Mouse (Mus musculus) 3T3-L1 (cell line): ENCODE data around the gene Gm7075.
"Not testable (repeated sequence)": the region's sequence is repeated elsewhere in the genome, so short reads cannot be mapped to it uniquely, and the experiment has no call there.

Experiments
- DNase-seq: peaks from one replicate; pipeline ENCODE4 v3.0.0-alpha.2; 2015; ENCODE audit warnings: low read depth, low spot score

Gm7075 gene

DNA sequence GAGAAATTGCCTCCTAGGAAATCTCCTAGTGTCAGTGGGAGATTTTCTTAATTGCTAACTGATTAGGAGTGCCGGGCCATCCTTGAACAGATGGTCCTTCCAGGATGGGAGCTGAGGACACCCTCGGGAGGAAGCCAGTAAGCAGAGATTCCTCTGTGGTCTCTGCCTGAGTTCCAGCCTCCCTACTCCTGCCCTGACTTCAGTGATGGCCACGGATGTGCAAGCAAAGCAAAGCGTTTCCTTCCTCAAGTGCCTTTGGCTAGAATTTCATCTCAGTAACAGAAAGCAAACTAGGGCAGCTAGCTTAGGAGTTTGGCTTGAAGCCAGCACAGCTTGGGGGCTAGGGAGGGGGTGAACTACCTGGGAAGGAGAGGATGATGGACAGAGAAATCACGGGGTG lies 4.5 kb downstream of the Gm7075 start:
- no peak for DNase-seq

DNA sequence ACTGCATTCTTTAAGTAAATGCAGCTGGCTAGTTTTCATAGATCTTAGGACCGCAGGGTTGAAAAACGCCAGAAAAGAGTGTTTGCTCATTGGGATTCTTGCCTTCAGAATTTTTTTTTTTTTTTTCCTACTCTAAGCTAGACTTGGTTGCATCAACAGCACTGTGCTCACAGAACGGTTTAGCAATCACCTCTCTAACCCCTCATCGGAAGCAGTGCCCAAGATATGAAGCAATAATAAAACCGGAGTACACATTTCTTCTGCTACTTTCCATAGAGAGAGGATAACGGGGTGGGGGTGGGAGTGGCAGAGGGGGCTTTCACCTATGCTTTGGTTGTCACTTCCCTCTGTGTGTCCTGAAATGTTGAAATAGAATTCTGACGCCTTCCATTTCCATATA lies 5.7 kb downstream of the Gm7075 start:
- DNase-seq, result no peak

DNA sequence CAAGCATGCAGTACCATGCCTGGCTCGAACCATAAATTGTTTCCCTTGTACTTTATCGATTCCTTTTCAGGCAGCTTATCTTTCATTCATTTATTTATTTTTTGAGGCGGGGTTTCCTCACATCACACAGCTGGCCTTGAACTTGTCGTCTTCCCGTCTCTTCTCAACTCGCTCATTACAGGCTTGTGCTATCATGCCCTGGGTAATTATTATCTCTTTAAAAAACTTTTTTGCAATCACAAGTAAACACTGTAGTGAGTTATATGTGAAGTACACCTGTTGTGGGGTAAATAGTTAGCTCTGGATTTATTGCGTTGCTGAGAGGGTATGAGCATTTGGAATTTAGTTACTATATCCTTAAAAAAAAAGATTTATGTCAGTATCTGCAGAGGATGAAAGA lies 6.3 kb downstream of the Gm7075 start:
- DNase-seq, result no peak

DNA sequence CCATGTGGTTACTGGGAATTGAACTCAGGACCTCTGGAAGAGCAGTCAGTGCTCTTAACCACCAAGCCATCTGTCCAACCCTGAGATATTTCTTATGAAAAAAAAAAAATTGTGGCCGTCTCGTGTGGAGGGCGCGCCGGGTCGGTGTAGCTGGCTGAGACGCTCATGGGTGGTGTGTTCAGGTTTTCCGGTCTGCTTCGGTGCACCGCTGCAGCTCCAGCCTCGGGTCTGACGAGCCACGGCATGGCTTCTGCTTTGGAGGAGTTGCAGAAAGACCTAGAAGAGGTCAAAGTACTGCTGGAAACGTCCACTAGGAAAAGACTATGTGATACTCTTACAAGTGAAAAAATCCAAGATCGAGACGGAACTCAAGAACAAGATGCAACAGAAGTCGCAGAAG lies 8.8 kb downstream of the Gm7075 start:
- DNase-seq, result no peak

DNA sequence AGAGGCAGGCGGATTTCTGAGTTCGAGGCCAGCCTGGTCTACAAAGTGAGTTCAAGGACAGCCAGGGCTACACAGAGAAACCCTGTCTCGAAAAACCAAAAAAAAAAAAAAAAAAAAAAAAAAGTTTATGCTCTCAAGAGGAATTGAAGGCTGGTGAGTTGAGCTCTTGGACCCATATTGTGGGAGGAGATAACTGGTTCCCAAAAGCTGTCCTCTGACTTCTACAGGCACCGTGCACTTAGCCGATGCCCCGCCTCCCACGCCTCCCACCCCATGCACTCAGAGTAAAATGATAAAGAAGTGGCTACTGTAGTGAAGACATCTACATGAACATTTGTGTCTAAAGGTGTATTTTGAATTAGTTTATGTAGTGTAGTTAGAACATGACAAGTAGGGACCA lies 9.9 kb downstream of the Gm7075 start:
- not testable (repeated sequence) for DNase-seq

DNA sequence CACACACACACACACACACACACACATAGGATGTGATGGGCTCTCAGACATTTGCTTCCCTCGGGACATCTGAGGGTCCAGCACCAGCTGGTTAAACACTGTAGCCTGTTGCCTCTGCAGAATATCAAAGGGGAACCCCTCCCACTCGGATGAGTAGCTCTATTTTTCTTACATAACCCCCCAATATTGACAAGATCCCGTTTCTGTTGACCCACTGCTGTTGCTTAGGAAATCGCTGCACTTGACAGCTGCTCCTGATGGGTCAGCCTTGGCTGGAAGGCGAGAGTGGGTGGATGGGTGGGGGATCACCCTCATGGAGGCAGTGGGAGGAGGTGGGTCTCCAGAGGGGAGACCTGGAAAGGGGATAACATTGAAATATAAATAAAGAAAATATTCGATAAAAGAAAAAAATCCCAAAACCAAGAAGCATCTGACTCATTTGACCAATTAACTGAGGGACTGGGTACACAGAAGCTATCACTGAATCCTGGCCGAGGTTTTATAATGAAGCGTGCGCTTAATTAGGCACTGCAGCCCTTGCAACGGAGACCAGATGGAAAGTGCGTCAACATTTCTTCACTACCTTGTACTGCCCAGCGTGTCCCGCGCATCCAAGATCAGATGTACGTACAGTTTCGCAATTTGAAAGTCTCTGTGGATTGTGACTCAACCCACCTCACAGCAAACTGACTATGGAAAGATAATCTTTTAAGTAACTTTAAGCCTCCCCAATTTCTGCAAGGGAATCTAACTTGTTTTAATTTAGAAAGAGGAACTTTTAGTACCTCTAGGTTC lies 11.2 kb downstream of the Gm7075 start:
- no peak for DNase-seq

DNA sequence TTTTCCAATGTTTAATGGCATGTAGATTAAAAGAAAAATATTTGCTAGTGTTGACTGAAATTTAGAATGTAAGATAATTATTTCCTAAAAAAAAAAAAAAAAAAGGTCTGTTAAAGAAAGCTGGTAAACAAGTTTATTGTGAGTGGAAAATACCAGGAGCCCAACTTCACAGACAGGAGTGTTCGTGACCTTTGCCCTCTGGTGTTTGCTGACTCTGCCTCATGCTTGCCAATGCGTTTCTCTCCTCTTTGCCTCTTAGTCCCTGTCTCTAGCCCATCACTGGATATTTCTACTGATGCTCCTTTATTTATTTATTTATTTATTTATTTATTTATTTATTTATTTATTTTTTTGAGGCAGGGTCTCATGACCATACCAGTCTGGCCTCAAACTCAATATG lies 18.0 kb downstream of the Gm7075 start:
- no peak for DNase-seq

DNA sequence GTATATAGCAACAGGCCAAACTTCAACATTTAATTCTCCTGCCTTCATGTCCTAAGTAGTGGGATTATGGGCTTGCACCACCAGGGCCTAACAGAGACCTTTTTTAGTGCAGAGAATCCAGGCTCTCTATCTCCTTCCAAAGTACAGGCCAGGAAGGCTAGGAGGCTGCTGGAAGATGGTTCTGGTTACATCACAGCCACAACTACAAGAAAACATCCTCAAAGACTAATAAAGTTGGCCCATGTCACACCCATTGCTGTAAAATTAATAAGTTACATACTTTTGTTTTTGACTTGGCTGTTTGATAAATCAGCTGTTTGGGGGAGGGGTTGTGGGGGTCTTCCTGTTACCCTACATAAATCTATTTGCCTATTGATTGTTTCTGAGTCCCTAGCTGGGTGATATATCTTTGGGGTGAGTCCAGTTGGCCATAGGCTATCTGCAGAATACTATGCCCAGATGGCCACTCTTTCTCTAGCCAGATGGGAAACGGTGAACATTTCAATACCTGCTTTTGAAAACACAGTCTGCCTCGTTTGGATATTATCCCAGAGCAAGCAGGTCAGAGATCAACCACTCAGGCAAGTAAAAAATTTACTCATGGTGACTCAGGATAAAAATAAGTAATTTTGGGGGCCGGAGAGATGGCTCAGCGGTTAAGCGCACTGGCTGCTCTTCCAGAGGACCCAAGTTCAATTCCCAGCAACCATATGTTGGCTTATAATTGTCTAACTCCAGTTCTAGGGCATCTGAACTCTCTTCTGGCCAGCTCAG lies 18.7 kb downstream of the Gm7075 start:
- no peak for DNase-seq

DNA sequence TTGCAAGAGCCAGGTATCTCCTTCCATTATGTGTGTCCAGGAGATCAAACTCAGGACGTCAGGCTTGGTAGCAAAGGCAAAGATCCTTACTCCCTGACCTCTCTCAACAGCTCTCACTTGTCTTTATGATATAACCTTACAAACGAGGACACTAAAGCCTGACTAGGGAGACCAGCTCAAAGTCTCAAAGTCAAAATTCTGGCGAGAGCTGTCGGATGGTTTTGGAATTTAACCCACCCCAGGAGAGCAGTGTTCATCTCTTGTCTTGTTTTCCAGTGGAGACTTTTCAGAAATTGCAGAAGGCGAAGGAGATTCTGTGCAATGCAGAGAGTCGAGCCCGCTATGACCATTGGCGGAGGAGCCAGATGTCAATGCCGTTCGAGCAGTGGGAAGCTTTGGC lies 24.6 kb downstream of the Gm7075 start:
- DNase-seq, result no peak

DNA sequence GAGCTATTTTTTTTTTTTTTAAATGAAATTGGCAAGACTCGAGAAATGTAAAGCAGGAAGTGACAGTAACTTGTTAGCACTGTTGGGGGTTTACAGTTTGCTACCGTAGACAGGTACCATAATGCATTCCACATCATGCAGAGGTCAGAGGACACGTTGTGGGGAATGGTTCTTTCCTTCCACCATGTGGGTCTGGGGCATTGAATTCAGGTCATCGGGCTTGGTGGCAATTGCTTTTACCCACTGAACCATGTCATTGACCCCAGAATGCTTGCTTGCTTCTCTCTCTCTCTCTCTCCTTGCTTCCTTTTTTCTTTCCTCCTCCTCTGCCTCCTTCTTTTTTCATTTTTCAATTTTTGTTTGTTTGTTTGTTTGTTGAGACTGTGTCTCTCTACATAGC lies 32.6 kb downstream of the Gm7075 start:
- DNase-seq, result no peak

DNA sequence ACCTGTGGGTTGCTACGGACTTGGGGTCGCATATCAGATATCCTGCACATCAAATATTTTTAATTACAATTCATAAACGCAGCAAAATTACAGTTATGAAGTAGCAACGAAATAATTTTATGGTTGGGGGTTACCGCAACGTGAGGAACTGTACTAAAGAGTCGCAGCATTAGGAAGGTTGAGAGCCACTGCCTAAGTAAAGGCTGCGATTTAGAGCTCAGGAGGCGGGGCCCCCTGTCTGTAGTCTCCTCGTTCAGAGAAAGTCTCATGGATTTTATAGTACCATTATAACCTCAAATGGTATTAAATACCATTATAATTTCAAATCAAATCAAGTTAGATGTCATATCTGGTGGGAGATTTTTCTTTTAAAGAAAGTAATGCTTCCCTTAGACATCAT lies 34.6 kb downstream of the Gm7075 start:
- DNase-seq, result peak; percentile 18

DNA sequence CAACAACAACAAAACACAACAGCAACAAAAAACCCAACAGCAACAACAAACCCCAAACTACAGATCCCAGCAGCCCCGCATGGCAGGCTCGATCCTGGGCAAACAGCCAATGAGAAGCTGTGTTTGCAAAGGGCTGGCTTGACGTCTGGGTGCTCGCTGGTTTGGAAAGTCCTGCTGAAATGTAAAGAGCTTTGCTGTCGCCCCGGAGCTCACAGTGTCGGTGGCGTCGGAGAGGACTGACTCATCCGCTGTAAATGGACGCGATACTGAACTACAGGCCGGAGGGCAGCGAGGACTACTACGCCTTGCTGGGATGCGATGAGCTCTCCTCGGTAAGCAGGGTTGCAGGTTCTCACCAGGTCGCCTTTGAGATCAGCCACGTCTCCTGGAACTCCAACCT lies 35.1 kb downstream of the Gm7075 start:
- peak; percentile 88 for DNase-seq

DNA sequence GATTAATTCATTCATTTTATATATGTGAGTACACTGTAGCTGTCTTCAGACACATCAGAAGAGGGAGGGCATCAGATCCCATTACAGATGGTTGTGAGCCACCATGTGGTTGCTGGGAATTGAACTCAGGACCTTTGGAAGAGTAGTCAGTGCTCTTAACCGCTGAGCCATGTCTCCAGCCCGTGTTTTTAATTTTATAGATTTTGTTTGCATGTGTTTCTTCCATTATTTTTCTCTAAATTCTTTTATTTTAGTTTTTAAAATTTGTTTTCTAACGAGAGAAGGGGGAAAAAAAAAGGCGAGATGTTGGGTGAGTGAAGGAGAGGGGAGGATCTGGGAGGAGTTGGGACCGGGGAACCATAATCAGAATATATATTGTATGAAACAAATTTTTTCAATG lies 35.7 kb downstream of the Gm7075 start:
- peak; percentile 36 for DNase-seq

DNA sequence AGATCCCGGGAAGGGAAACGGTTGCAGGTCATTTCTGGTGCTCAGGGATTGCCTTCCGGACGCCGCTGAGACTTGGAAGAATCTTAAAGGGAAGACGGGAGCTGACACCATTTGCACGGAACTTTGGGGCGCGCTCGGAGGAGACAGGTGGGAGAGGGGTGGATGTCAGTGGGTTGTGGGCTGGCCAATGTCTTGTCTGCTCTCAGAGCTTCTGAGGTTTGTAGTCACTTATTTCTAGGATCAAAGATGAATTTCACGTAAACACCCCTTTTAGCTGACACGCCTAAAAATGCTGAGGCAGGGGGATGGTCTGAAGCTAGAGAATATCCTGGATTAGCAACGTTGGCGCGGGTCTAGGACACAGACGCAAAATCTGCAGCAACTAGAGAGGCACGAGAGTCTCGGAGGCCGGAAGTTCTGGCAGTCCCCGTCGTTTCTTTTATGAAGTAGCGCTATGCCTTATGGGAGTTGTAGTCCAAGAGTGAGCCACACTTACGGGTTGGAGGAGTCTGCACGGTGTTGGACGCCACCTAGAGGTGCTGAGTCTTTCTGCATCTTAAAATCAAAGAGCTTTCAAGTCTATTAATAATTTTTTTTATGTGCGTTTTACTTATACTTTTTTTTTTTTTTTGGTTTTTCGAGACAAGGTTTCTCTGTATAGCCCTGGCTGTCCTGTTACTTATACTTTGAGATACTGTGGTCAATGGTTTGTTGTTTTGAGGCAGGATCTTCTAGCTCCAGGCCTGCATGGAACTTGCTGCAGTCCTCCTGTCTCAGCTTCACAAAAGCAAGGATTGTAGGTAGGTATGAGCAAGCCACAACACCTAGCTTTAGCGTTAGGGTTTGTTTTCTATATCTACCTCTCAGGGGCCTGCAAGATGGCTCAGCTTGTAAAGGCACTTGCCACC lies 39.0 kb downstream of the Gm7075 start, which contains the start of gene Dnajc12:
TSS of gene Dnajc12 (plus strand) at position 72 of the 908 bp plus-strand sequence.
- peak; percentile 99 for DNase-seq

DNA sequence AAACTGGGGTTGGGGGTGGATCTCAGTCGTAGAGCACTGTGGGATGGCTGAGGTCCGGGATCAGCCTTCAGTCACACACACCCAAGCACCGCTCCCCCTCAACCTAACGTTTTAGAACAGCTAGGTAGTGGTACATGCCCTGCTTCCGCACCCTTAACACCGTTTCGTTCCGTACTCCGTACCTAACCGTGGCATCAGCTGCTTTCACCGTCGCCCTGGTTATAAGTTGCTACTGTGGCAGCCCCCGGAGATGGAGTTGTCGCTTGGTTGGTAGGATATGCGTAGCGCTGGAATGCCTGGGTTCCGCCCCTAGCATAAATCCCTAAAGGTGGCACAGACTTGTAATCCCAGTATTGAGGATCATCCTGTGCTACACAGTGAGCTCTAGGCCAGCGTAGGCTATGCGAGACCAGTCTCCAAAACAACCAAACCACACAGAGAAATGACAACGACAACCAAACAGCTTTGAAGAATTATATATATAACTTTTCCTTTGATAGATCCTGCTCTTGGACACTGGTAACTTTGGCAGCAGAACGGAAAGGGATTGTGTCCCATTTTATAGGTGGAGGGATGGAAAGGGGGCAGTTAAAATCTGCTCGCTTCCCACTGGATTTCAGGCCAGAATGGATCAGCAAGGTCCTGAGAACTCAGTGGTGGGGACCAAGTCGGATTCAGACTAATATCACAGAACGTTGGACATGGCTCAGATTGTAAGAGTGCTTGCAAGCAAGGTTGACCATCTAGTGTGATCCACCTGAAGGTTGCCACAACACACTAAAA lies 39.9 kb downstream of the Gm7075 start, which contains the start of gene Sirt1:
TSS of gene Sirt1 (minus strand) at position 207 of the 783 bp plus-strand sequence.
- DNase-seq, result no peak

DNA sequence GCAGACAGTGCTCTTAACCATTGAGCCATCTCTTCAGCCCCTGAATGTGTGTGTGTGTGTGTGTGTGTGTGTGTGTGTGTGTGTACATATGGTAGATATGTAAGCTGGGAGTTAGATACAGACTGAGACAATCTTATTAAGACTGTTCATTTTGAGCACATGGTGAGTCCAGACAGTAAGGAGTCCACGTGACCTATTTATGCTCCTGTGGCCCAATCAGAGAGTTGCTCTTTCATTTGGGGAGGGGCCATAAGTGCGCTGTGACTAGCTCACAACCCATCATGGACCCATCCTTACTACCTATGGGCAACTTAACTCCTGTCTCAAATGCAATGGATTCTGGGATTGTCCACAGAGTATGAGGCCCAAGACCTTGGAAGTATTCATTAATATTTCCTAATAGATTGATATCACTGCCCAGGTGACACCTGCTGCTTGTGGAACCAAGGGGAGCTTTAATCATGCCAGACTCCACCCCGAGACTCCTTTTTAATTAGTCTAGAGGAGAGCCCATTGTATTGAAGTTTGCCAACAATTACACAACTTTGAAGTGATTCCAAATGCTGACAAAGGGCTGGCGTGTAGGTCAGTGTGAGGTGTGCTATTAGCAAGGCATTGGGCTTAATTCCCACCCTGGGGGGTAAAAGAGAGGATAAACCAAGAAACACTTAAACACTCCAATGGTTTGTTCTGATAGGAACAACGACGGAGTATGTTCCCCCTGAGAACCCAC lies 42.5 kb downstream of the Gm7075 start:
- DNase-seq, result no peak

DNA sequence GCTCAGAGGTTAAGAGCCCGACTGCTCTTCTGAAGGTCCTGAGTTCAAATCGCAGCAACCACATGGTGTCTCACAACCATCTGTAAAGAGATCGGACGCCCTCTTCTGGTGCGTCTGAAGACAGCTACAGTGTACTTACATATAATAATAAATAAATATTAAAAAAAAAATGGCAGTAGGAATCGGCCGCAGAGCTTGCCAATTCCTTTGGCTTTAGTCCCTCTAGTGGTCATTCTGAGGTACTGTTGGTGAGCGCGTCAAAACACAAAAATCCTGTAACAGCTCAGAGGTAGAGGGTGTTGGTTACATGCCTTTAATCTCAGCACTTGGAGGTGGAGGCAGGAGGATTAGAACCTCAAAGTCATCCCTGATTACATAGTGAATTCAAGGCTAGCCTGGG lies 44.1 kb downstream of the Gm7075 start:
- peak; percentile 86 for DNase-seq

DNA sequence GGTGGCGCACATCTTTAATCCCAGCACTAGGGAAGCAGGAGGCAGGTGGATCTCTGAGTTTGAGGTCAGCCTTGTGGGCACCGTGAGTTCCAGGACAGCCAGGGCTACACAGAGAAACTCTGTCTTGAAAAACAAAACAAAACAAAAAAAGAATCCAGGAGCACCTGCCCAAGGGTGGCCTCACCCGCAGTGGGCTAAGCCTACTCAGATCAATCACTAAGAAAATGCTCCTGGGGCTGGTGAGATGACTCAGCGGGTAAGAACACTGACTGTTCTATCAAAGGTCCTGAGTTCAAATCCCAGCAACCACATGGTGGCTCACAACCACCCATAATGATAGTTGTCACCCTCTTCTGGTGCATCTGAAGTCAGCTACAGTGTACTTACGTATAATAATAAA lies 45.3 kb downstream of the Gm7075 start:
- DNase-seq, result no peak
